In the genomic region with DNA sequence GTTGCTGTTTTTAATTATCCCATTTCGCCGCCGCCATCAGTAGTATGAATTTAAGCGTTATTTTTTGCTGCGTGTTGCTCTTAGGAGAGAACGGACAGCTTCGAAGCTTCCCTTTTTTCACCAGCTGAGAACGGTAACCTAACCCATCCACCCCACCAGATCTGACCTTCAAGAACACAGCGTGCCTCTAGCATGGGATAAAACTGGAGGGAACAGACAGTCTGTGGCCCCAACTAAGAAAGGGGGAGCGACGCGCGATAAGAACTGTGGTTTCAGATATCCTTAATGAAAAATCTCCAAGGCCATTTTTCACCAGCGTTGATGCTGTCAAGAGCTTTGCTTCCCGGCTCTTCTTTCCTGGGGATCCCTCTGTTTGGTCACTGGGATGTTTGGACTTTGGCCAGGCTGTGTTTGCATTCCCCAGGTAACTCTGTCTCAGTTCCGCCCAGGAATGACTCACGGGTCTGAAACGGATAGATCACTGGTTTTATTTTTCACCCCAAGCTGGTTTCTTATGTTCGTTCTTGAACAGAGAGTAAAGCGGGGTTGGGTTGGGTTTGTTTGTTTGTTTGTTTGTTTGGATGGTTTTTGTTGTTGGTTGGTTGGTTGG, we compare ENCODE assay signal across 10 mouse cellular contexts.
DNase-seq lines count a peak whose midpoint lies in the region; ATAC-seq and TF ChIP-seq lines count a peak whose summit lies in the region.
"Had no signal": no experiment of that assay in that cellular context is flagged by ENCODE, and none has a peak within 500 bp of the region (broad histone marks: within the 10 kb centered on the region; RNA-seq: fewer than 3 reads in every experiment).

No protein-coding gene starts in this region.

- no peak for TF ChIP-seq CTCF in liver, postnatal 0 days (IDR thresholded peaks at IDR 0.05; ENCODE audit: low read depth)

- intact Hi-C loops in left cerebral cortex, postnatal 10 days (cut with DNase I) = no loop called here

- H3K4me1 ChIP-seq in kidney, embryonic 16.5 days (ENCODE audit: insufficient read depth, low read length) = peaks cover 18% of the 10 kb centered on the region
- H3K4me1 ChIP-seq in liver, postnatal 0 days (ENCODE audit: insufficient read depth) = 0 out of 2 replicates have a peak, but pooled peaks cover 3% of the 10 kb centered on the region

- H3K36me3 ChIP-seq in kidney, embryonic 16.5 days (ENCODE audit: insufficient read depth, low read length) = no peaks in the 10 kb centered on the region
- H3K36me3 ChIP-seq in liver, postnatal 0 days (replicated peaks; ENCODE audit: insufficient read depth, low read length) = no peaks in the 10 kb centered on the region

- H3K27ac ChIP-seq in kidney, embryonic 16.5 days (ENCODE audit: low read length) = no peak overlapping the region
- H3K27ac ChIP-seq in liver, postnatal 0 days (ENCODE audit: low read depth) = peak overlapping the region; percentile 84

- WGBS in kidney, embryonic 16.5 days = 28% methylated on average over 20 of the region's 20 CpGs
- whole genome bisulfite sequencing in liver, postnatal 0 days (ENCODE audit: insufficient replicate concordance) = 63% methylated on average over 20 of the region's 20 CpGs

- peaks cover 11% of the 10 kb centered on the region; the same call in 1 of the 2 replicates for H3K9me3 ChIP-seq in kidney, embryonic 16.5 days (ENCODE audit: low read length)
- no peaks in the 10 kb centered on the region for H3K9me3 ChIP-seq in liver, postnatal 0 days (ENCODE audit: low read length)

- H3K4me3 ChIP-seq in kidney, embryonic 16.5 days (ENCODE audit: low read length) = peak overlapping the region; percentile 20
- 0 out of 2 replicates have a peak overlapping the region, but pooled peaks have one; percentile 1 for H3K4me3 ChIP-seq in liver, postnatal 0 days (ENCODE audit: low read depth, low read length)

- 0 out of 2 replicates have a peak, but pooled peaks have one; percentile 10 for TF ChIP-seq EP300 in liver, postnatal 0 days (IDR thresholded peaks at IDR 0.05; ENCODE audit: low read depth)

- peak overlapping the region; percentile 39 for H3K4me2 ChIP-seq in kidney, embryonic 16.5 days (replicated peaks; ENCODE audit: low read depth, low read length)
- H3K4me2 ChIP-seq in liver, postnatal 0 days (ENCODE audit: low read depth, low read length) = peak overlapping the region; percentile 50

- DNase-seq in NIH3T3 (ENCODE audit: low read depth) = peak; percentile 14
- DNase-seq in embryo, embryonic 10 days (ENCODE audit: low spot score) = peak; percentile 40
- DNase-seq in liver, postnatal 0 days = peak; percentile 69
- no peak for DNase-seq in frontal cortex, adult 2 months (ENCODE audit: extremely low spot score in 1 of 2, low spot score in 1 of 2)
- DNase-seq in spleen, adult 18-20 months = no peak
- no peak for DNase-seq in left cerebral cortex, postnatal 10 days (ENCODE audit: extremely low spot score in 1 of 2, low spot score in 2 of 2)
- no peak for DNase-seq in cerebellum, postnatal 4 days (ENCODE audit: low spot score in 2 of 2)
- DNase-seq: heart, postnatal 14 days; thymus, postnatal 36 days had no signal

- H3K9ac ChIP-seq in kidney, embryonic 16.5 days (replicated peaks; ENCODE audit: low read length) = 0 out of 2 replicates have a peak overlapping the region, but pooled peaks have one; percentile 5
- H3K9ac ChIP-seq in liver, postnatal 0 days (replicated peaks) = peak overlapping the region; percentile 42; the same call in 1 of the 2 replicates

- H3K27me3 ChIP-seq in kidney, embryonic 16.5 days (ENCODE audit: insufficient read depth, low read length) = no peaks in the 10 kb centered on the region
- no peaks in the 10 kb centered on the region for H3K27me3 ChIP-seq in liver, postnatal 0 days (ENCODE audit: insufficient read depth, low read length)

- ATAC-seq in kidney, embryonic 16.5 days (ENCODE audit: low FRiP score, low TSS enrichment) = peak; percentile 68; the same call in 1 of the 2 replicates
- ATAC-seq in liver, postnatal 0 days = peak; percentile 94

Comparison
In these comparisons a context has a peak if more than half of its experiments do, and no peak if none do; other contexts are left out.
1. DNase-seq: peak in NIH3T3 (single experiment), embryo, embryonic 10 days (single experiment) and liver, postnatal 0 days (single experiment); none in frontal cortex, adult 2 months (0 of 2), spleen, adult 18-20 months (0 of 2), left cerebral cortex, postnatal 10 days (0 of 2) and cerebellum, postnatal 4 days (0 of 2).